Mouse (Mus musculus) left cerebral cortex, adult 8-10 months (tissue): ENCODE measurements around the gene Spryd7. TPM values are rescaled to one million over a fixed set of nuclear protein-coding genes. Genes with fewer than 3 reads are reported as not detected.
"Not testable (repeated sequence)": the region's sequence is repeated elsewhere in the genome, so short reads cannot be mapped to it uniquely, and the experiment has no call there.

ENCODE experiments used
- DNase-seq, 2 experiments: peaks; one replicate each; pipeline ENCODE4 v3.0.0; 2022; ENCODE audit warnings: low spot score in 2 of 2
- total RNA-seq, 4 experiments: library from RNA; stranded (reverse); gene quantifications; 2 replicates each; pipeline ENCODE4 v1.2.4; 2022

Spryd7 gene
- 10 to 100 TPM; 45.0 to 56.5 (median 50.8) TPM for total RNA-seq

DNA sequence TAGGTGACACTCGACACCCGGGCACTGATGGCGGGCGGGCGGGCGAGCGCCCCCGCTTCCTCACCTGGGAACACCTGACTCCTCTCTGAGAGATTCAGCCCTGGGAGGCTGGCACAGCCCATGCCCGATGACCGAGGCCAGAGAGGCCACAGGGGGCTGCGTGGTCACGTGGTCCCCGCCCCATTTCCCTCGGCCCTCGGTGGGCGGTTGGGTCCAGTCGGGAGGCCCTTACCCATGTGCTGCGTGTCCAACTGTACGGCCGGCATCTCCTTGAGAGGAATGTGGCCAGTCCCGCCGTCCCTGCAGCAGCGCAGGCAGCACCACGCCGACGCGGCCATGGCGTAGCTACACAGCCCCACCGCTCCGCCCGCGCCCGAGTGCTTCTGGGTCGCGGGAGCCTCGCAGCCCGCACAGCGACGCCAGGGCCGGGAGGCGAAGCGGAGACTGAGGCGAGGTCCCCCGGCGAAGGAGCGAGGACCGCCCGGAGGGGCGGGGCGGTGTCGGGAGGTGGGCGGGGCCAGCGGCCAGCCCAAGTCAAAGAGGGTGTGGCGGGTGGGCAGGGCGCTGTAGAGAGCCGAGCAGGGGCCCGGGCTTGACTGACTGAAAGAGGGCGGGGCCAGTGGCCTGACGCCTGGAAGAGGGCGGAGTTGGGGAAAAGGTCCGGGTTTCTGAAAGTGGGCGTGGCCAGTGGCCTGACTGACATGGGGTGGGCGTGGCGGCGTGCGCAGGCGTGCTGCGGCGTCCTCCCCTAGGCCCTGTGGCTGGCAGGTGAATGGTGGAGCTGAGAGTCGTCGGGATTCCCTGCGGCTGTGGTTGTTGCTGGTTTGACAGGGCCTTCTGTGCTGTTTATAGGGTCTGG lies at the start of gene Spryd7:
Spryd7 (minus strand) TSS at position 598 of the 859 bp plus-strand sequence.
- DNase-seq: peak; percentile 86 to 97

DNA sequence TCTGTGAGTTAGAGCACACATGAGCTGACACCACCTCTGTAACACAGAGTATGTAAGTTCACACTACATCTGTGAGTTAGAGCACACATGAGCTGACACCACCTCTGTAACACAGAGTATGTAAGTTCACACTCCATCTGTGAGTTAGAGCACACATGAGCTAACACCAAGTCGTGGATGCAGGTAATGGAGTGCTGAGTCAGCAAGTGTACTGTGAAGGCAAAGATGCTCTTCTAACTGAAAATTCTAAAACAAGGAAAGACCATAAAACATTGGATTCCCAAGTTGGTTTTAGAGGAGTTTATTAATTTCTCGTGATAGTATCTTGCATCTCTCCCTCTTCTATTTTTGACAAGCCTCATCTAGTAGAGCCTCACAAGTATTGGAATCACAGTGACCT lies 49.4 kb upstream of the Spryd7 start:
- DNase-seq: not testable (repeated sequence)

DNA sequence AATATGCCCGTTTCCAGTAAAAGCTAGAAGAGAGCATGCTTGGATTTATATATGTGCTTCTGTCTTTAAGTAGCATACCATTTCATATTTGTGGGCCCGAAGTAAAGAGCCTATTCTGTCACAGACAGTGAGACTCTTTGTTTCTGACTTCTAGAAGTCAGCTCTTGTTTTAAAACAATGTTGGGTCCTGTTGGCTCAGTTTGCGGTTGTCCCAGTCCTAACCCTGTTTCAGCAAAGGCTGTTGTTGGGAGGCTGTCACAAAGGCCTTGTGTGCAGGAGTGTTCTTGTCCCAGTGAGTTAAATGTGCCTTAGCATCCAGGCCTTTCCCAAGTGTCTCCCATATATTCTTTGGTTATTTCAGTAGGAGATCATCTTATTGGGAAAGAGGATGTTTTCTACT lies 47.4 kb upstream of the Spryd7 start:
- no peak for DNase-seq

DNA sequence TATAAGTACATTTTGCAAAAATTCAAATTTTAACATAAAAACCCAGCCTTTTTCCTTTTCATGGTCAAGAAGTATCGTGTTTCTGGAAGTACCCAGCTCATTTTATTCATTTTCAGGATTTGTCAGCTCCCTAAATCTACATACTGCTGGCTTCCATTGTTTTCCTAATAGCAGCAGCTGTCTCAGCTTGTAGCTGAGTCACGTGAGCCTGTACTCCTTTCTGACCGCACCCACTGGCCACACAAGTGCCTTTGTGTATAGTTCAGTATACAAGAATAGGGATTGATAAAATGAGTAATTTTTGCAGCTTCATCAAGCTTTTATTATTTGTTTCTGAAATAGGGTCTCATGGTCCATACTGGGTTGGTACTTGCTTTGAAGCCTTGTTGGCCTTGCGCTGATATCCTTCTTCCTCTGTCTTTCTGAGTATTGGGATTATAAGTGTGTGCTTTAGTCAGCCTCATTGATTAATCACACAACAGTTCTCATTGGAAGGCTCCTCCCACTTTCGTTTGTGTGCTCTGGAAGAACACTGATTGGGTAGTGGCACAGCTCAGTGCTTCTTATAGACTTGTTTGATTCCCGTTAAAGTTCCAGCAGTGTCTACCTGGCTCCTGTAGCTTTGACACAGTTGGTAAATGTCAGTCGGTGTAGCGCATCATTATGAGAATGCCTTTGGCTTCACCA lies 46.5 kb upstream of the Spryd7 start:
- DNase-seq: no peak

DNA sequence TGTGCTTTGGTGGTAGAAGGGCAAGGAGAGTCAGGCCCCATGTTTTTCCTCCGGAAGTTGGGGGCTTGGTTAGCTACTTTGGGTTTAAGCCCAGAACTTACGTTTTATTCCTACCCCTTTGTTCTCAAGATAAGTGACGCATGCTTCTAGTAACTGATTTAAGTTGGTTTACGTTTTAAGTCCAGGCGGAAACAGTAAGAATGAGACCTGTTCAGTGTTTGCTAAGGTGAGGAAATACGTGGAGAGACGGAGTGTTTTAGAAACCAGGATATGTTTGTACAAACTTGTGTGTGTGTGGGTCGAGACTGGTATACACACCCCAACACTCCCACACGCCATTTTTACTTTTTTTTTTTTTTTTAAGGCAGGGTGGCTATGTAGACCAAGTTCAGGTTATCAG lies 44.7 kb upstream of the Spryd7 start:
- no peak for DNase-seq

DNA sequence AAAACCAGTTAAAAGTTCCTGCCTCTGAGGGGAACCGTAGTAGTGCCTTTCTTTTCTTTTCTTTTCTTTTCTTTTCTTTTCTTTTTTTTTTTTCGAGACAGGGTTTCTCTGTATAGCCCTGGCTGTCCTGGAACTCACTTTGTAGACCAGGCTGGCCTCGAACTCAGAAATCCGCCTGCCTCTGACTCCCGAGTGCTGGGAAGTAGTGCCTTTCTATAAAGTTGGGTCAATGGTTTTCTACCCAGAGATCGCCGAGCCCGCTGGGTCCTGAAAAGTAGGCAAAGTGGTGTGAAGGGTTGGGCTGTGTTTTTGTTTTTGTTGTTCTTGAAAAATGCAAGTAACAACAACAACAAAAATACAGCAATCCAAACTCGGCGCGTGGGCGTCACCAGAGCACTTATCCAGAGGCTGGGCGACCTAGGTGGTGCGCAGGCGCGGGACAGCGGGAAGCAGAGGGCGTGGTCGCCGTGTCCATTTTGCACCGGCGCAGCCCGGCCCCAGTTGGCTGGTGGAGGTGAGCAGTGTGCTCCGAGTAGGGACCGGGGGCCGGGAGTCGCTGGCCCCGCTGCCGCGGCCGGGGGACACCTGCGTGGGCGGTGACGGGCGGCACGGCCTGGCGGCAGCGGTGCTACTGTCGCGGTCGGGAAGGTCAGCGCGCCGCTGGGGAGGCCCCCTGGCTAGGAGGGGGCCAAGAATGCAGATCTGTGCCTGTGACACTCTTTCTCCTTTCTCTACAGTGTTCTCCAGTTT lies 42.5 kb upstream of the Spryd7 start:
- peak; percentile 84 to 87 for DNase-seq

DNA sequence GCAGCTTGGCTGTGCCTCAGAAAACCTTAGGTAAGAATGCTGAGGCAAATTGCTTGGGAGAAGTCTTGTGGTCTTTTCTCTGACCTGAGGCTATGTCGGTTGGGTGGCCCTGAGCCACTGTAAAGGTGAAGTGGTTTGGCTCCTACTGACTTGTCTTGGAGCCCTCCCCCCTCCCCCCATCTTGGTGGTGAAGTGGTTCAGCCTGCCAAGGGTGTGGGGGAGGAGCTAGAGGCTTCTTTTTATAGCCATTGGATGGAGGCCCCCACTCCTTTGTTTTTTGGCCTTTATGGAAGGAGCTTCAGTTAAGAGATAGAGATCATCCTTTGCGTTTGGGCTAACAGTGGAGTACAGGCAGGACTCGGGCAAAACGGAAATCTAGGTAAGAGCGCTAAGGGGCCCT lies 41.3 kb upstream of the Spryd7 start, which contains the start of gene Trim13:
Trim13 (plus strand) TSS at position 280 of the 400 bp plus-strand sequence.
- no peak for DNase-seq

DNA sequence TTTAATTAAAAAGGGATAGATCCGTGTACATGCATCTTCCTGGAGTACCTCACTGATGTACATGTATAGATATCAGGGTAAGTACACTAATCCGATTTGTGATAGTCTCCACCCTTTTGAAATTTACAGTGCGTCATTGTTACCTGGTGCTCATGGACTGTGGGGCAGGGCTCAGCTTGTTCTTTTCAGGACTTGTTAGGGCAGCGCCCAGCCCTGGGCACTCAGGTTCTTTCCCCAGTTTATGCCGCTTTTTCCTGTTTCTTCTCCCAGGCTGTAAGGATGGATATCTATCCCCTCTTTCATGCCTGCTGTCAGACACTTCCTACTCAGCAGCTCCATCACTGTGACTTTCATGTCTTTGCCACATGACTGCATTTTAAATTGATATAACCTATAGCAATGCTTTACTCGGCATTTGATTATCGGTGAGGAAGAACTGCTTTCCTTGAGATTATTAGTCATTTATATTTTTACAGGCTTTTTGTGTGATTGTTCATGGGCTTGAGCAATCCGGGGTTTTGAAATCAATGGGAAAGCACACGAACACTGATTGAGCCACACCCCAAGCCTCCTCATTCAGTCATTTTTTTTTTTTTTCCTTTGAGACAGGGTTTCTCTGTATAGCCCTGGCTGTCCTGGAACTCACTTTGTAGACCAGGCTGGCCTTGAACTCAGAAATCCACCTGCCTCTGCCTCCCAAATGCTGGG lies 40.2 kb upstream of the Spryd7 start:
- no peak for DNase-seq

DNA sequence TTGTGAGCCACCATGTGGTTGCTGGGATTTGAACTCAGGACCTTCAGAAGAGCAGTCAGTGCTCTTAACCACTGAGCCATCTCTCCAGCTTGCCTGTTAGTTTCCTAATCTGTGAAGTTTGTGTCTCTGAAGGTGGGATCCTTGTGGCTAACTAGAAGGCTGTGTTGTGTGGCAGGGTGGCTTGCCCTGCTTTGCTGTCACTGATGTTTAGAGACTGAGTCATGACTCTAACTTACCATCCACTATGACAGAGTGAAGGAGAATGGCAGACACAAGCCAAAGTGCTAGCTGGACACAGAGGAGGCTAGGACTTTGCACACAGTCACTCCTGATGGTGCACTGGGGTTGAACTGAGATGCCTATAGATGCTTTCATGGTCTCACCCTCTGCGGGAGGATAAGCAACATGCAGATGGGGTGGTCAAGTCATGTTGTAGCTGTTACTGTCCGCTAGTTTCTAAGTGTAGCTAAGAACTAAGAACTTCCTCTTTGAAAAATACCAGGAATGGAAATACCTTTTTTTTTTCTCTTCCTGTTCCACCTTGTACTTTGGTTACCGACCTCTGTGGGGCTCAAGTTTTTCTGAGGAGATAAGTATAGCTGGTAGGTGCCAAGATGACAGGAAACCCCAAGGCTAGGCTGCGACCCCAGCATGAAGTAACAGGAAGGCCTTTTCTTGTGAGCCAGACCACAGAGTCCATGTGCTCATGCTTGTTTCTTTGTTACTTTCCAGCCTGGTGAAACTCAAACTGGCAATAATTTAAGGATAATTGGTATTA lies 32.8 kb upstream of the Spryd7 start:
- no peak for DNase-seq

DNA sequence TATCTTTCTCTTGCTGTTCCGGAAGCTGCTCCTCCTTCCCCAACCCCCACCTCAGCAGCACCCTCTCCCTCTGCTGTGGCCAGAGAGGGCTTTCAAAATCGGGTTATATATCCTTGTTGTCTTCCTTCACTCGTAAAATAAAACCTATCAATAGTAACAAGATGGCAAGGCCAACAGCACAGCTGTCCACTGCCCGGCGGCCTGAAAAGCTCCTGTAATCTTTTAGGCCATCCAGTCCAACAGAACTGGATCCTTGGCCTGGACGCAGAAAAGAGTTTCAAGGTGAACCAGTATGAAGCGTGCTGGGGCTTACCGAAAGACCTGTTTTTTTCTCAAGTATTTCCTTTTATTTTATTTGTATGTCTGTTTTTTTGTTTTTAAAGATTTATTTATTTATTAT lies 19.3 kb upstream of the Spryd7 start:
- DNase-seq: no peak

DNA sequence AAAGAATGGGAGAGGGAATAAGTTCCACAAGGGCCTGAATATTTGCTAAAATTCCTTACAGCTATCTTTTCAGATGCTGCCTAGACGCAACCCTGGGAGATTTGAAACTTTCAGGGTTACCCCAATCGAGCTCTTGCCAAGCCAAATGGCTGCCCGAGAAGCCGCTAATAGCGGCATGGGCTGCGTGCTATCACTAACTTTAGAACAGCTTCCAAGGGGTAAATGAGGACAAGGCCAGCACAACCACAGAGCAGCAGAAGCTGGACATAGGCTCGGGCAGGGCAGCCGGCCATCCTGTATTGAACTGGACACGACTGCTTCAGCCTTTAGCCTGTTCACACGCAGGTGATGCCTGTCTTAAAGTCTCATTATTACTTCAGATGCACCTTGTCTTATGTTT lies 18.4 kb upstream of the Spryd7 start:
- no peak for DNase-seq

DNA sequence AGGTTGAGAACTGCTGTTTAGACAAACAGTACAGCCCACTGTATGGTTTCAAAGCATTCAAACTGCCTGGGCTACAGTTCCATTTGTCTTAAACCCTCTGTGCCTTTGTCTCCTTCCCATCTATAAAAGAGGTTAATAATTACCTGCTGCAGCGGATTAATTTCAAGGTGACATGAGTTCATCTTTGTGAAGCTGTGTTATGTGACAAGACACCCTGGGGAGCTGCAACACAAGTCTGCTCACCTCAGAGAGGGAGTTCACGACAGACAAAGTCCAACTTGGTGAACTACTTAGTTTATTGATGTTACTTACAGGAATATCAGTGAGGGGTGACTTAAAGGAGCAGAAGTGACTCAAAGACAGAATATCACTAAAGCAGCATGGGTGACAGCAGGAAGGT lies 15.4 kb upstream of the Spryd7 start:
- DNase-seq: no peak

DNA sequence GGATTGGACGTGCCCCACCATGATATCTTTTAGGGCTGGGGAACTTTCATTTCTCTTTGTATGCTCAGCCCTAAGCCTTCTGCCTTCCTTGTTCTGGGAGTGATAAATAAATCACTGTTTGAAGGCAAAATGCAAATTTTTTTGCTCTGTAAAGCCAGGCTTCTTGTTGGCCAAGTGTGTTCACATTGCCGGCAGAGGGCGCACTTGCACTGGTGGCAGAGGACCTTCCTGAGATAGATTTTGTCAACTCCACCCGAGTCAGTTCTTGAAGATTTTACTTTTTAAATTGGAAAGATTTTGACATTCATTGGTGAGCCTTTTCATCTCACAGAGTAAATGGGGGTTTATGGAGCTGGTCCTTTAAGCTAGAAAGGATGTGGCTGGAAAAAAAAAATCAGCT lies 14.7 kb upstream of the Spryd7 start:
- DNase-seq: peak; percentile 29 to 74

DNA sequence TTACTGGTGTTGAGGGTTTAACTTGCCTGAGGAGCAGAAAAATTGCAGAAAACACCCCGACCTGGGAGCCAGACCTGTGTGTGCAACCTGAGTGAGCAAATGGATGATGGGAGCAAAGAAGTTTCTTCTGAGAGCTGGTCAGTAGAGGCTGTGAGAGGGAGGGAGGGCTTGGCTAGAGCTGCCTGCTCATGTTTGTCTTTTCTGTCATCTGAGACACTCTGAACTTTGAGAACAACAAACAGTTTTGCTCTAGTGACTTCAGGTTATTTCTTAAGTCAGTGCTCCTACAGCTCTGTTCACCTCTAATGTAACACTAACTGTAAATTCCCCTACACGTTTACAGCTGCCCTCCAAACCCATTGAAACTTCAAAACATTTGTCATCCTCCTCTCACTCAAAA lies 12.7 kb upstream of the Spryd7 start:
- DNase-seq: no peak

DNA sequence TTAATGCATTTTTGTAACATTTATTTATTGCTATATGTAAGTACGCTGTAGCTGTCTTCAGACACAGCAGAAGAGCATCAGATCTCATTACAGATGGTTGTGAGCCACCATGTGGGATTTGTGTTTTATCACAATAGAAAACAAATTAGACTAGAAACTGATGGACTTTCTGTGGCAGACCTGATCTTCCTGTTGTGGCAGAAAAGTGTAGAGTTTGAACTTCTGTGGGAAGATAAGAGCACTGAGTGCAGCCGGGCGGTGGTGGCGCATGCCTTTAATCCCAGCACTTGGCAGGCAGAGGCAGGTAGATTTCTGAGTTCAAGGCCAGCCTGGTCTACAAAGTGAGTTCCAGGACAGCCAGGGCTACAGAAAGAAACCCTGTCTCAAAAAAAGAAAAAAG lies 9.5 kb upstream of the Spryd7 start:
- DNase-seq: not testable (repeated sequence)

DNA sequence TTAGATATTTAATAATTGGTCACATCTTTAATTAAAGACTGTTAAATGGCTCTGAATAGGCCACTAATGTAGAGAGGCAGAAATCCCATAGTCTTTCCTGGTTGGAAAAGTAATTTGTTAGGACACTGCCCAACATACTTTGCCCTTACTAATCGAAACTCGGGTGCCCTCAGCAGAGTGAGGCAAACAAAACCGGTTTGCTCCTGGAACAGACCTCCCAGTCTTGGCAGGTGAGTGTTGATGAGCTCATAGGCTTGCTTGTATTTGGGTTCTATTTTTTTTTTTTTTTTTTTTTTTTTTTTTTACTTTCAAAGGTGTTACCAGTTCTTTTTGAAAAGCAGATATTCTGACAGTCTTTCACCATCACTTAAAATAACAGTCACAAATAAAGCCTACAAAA lies 3.2 kb upstream of the Spryd7 start:
- DNase-seq: no peak

DNA sequence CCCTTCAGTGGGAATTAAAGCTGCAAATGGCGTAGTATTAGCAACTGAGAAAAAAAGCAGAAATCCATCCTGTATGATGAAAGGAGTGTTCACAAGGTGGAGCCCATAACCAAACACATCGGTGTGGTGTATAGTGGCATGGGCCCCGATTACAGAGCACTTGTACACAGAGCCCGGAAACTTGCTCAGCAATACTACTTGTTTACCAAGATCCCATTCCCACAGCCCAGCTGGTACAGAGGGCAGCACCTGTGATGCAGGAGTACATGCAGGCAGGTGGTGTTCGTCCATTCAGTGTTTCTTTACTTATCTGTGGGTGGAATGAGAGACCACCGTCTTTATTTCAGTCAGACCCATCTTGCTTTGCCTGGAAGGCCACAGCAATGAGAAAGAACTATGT lies 2.2 kb upstream of the Spryd7 start:
- DNase-seq: no peak

DNA sequence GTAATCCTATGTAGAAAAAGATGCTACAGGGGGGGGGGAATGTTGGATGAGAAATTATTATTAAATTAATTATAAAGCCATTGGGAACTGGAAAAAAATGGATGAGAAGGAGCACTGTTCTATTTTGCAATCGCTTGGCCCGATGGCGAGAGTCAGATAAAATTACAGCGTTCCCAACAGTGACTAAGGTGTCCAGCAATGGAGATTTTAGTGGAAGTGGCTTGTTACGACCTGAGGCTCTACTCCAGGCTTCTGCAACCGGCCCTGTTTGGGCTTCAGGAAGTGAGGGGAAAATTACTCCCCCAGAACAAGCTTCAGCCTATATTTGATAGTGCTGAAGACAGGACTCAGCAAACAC lies 776 bp downstream of the Spryd7 start:
- no peak for DNase-seq

DNA sequence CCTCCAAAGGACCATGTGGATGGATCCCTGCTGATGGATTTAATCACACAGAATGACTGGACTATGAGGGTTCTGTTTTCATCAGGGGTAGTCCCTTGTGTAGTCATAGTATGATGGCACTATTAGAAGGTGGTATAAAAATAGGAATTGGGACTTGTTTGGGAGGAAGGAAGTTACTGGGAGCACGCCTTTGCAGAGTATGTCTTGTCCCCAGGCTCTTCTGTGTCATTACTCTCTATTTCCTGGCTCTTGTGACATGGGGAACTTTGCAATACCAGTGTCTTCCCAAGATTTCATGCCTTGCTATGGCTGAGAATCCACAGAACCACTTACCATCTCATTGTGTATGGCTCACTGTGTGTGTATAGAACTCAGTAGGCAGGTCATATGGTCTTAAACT lies 8.1 kb downstream of the Spryd7 start:
- DNase-seq: no peak

DNA sequence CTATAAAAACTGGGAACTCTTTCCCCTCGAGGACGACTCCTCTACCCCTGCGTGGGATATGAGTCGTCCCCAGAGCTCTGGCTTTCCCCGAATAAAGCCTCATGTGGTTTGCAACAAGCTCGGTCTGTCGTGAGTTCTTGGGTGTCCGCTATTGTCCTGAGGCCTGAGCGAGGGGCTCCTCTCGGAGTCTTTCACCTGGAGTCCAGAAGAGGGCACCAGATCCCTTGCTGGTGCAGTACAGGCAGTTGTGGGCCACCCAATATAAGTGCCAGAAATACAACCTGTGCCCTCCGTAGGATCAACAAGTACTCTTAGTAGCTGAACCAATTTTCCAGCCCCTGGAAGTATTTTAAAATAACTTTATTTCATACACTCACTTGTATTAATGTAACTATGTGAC lies 18.9 kb downstream of the Spryd7 start:
- not testable (repeated sequence) for DNase-seq
